Mouse (Mus musculus) spleen, adult 2 months (tissue): Measurements from ENCODE around the gene Cog5.

Experiments
- CTCF ChIP-seq: fragments of 200-500 bp; IDR thresholded peaks from 2 replicates; pipeline ENCODE4 v1.5.1; 2011; ENCODE audit warnings: mild to moderate bottlenecking, inconsistent platforms; ENCODE audit not compliant: insufficient read depth, insufficient read length, insufficient replicate concordance; ENCODE audit errors: extremely low read depth
- POLR2A ChIP-seq: fragments of 200-500 bp; IDR thresholded peaks from 2 replicates; pipeline ENCODE4 v1.6.1; 2011; ENCODE audit warnings: low read depth, low read length, inconsistent platforms

DNA sequence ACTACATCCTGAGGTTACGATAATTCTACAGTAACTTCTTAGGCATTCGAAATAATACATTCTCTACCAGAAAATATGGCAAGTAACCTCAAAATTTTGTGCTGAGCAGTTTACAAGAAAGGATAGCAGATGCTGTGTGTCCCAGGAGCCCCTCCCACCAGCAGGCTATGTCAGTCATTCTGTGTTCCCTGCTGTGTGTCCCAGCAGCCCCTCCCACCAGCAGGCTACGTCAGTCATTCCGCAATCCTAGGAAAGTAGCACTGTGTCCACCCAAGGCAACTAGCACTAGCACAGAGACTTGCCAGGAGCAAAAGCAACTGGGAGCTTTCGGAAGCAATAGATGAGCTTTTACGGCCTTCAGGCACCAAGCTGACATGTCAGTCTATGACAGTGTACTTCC, 309.4 kb downstream of the Cog5 start:
- TF ChIP-seq CTCF (no peak), POLR2A (no peak)
